Mouse (Mus musculus): ENCODE measurements at regions not wholly inside any gene's neighbourhood (a gene's known extent, or its start where the extent isn't known, plus 50 kb on each side); places are given as distances from the start of the nearest gene placed in this dataset.

GRCm38 (mm10) chr11:25421486-25421885 is 789.1 kb downstream of the 5730522E02Rik start:
- H3K36me3 ChIP-seq, result no peaks in the 10 kb centered on the region
- H3K4me1 ChIP-seq, result no peaks in the 10 kb centered on the region
- no peaks in the 10 kb centered on the region for H3K9me3 ChIP-seq
- no peak for DNase-seq (ENCODE audit: low spot score)
- H3K27ac ChIP-seq, result no peak overlapping the region
- H3K4me3 ChIP-seq, result no peak overlapping the region
- no peaks in the 10 kb centered on the region for H3K27me3 ChIP-seq (ENCODE audit: insufficient read depth, poor library complexity, severe bottlenecking)

- WGBS, result 75% methylated on average over 4 of the region's 4 CpGs
- Histone ChIP-seq H3K27ac (no peak overlapping the region), H3K36me3 (no peaks in the 10 kb centered on the region)
These were observed 800.0 kb downstream of the 5730522E02Rik start for GRCm38 (mm10) chr11:25410403-25411090.

GRCm38 (mm10) chr11:25391649-25392048 is 818.9 kb downstream of the 5730522E02Rik start:
- Histone ChIP-seq H3K4me1 (no peaks in the 10 kb centered on the region), H3K27ac (no peak overlapping the region)
- WGBS, result 50% methylated on average over 2 of the region's 2 CpGs

More at GRCm38 (mm10) chr11:25410403-25411090, 800.0 kb downstream of the 5730522E02Rik start:
- no peak overlapping the region for H3K4me3 ChIP-seq
- no peak for DNase-seq (ENCODE audit: low spot score)
- no peaks in the 10 kb centered on the region for H3K27me3 ChIP-seq (ENCODE audit: insufficient read depth, poor library complexity, severe bottlenecking)
- no peaks in the 10 kb centered on the region for H3K4me1 ChIP-seq
- H3K9me3 ChIP-seq, result no peaks in the 10 kb centered on the region

GRCm38 (mm10) chr11:25367111-25367510 is 843.5 kb downstream of the 5730522E02Rik start:
- Histone ChIP-seq H3K4me1 (0 out of 2 replicates have a peak, but pooled peaks cover 3% of the 10 kb centered on the region), H3K4me3 (no peak overlapping the region), H3K27me3 (ENCODE audit: insufficient read depth, poor library complexity, severe bottlenecking) (no peaks in the 10 kb centered on the region), H3K36me3 (no peaks in the 10 kb centered on the region), H3K27ac (no peak overlapping the region), H3K9me3 (no peaks in the 10 kb centered on the region)
- 78% methylated on average over 2 of the region's 2 CpGs for WGBS
- DNase-seq (ENCODE audit: low spot score), result no peak

More at GRCm38 (mm10) chr11:25391649-25392048, 818.9 kb downstream of the 5730522E02Rik start:
- no peak overlapping the region for H3K4me3 ChIP-seq
- H3K36me3 ChIP-seq, result no peaks in the 10 kb centered on the region
- no peaks in the 10 kb centered on the region for H3K9me3 ChIP-seq
- no peaks in the 10 kb centered on the region for H3K27me3 ChIP-seq (ENCODE audit: insufficient read depth, poor library complexity, severe bottlenecking)
- no peak for DNase-seq (ENCODE audit: low spot score)

- Histone ChIP-seq H3K9me3 (no peaks in the 10 kb centered on the region), H3K4me1 (0 out of 2 replicates have a peak, but pooled peaks cover 3% of the 10 kb centered on the region), H3K36me3 (no peaks in the 10 kb centered on the region), H3K27ac (no peak overlapping the region), H3K4me3 (no peak overlapping the region), H3K27me3 (ENCODE audit: insufficient read depth, poor library complexity, severe bottlenecking) (no peaks in the 10 kb centered on the region)
- no peak for DNase-seq (ENCODE audit: low spot score)
- 42% methylated on average over 6 of the region's 6 CpGs for WGBS
These were observed 845.1 kb downstream of the 5730522E02Rik start for GRCm38 (mm10) chr11:25365433-25365832.

GRCm38 (mm10) chr11:25359723-25360122 is 850.8 kb downstream of the 5730522E02Rik start:
- H3K36me3 ChIP-seq, result no peaks in the 10 kb centered on the region
- peaks cover 17% of the 10 kb centered on the region; the same call in 1 of the 2 replicates for H3K4me1 ChIP-seq
- no peak overlapping the region for H3K27ac ChIP-seq
- no peak overlapping the region for H3K4me3 ChIP-seq
- H3K27me3 ChIP-seq (ENCODE audit: insufficient read depth, poor library complexity, severe bottlenecking), result no peaks in the 10 kb centered on the region
- no peaks in the 10 kb centered on the region for H3K9me3 ChIP-seq
- DNase-seq (ENCODE audit: low spot score), result no peak
- 81% methylated on average over 1 of the region's 1 CpGs for WGBS

GRCm38 (mm10) chr11:25357717-25358411 is 852.7 kb downstream of the 5730522E02Rik start:
- Histone ChIP-seq H3K36me3 (no peaks in the 10 kb centered on the region), H3K4me1 (peaks cover 17% of the 10 kb centered on the region; the same call in 1 of the 2 replicates), H3K4me3 (peak overlapping the region; percentile 52), H3K27ac (peak overlapping the region; percentile 76; the same call in 1 of the 2 replicates), H3K27me3 (ENCODE audit: insufficient read depth, poor library complexity, severe bottlenecking) (no peaks in the 10 kb centered on the region), H3K9me3 (no peaks in the 10 kb centered on the region)
- no peak for DNase-seq (ENCODE audit: low spot score)
- 19% methylated on average over 10 of the region's 10 CpGs for WGBS

GRCm38 (mm10) chr11:25356671-25357586 is 853.6 kb downstream of the 5730522E02Rik start:
- Histone ChIP-seq H3K36me3 (no peaks in the 10 kb centered on the region), H3K9me3 (no peaks in the 10 kb centered on the region), H3K27me3 (ENCODE audit: insufficient read depth, poor library complexity, severe bottlenecking) (no peaks in the 10 kb centered on the region), H3K4me1 (peaks cover 17% of the 10 kb centered on the region; the same call in 1 of the 2 replicates), H3K27ac (peak overlapping the region; percentile 76), H3K4me3 (peak overlapping the region; percentile 52)
- DNase-seq (ENCODE audit: low spot score), result no peak
- WGBS, result 13% methylated on average over 19 of the region's 19 CpGs

GRCm38 (mm10) chr11:25335667-25336066 is 874.9 kb downstream of the 5730522E02Rik start:
- WGBS, result 81% methylated on average over 2 of the region's 2 CpGs
- Histone ChIP-seq H3K27ac (no peak overlapping the region), H3K4me1 (no peaks in the 10 kb centered on the region), H3K4me3 (no peak overlapping the region), H3K36me3 (no peaks in the 10 kb centered on the region), H3K27me3 (ENCODE audit: insufficient read depth, poor library complexity, severe bottlenecking) (no peaks in the 10 kb centered on the region), H3K9me3 (no peaks in the 10 kb centered on the region)
- DNase-seq (ENCODE audit: low spot score), result no peak

GRCm38 (mm10) chr11:25330696-25331095 is 879.9 kb downstream of the 5730522E02Rik start:
- Histone ChIP-seq H3K27ac (no peak overlapping the region), H3K36me3 (no peaks in the 10 kb centered on the region), H3K4me3 (no peak overlapping the region), H3K9me3 (no peaks in the 10 kb centered on the region), H3K4me1 (no peaks in the 10 kb centered on the region), H3K27me3 (ENCODE audit: insufficient read depth, poor library complexity, severe bottlenecking) (no peaks in the 10 kb centered on the region)
- DNase-seq (ENCODE audit: low spot score), result no peak
- WGBS, result 80% methylated on average over 4 of the region's 4 CpGs

- no peak overlapping the region for H3K27ac ChIP-seq
- no peak overlapping the region for H3K4me3 ChIP-seq
- no peaks in the 10 kb centered on the region for H3K9me3 ChIP-seq
- H3K36me3 ChIP-seq, result no peaks in the 10 kb centered on the region
- DNase-seq (ENCODE audit: low spot score), result no peak
- no peaks in the 10 kb centered on the region for H3K4me1 ChIP-seq
- H3K27me3 ChIP-seq (ENCODE audit: insufficient read depth, poor library complexity, severe bottlenecking), result no peaks in the 10 kb centered on the region
These were observed 888.1 kb downstream of the 5730522E02Rik start for GRCm38 (mm10) chr11:25322426-25322825.

- DNase-seq (ENCODE audit: low spot score), result no peak
- Histone ChIP-seq H3K4me1 (no peaks in the 10 kb centered on the region), H3K36me3 (no peaks in the 10 kb centered on the region), H3K9me3 (no peaks in the 10 kb centered on the region), H3K27me3 (ENCODE audit: insufficient read depth, poor library complexity, severe bottlenecking) (no peaks in the 10 kb centered on the region), H3K27ac (no peak overlapping the region), H3K4me3 (no peak overlapping the region)
- 86% methylated on average over 4 of the region's 4 CpGs for WGBS
These were observed 889.1 kb downstream of the 5730522E02Rik start for GRCm38 (mm10) chr11:25321494-25321893.
